Comparison of ENCODE assay signal across 10 mouse cellular contexts in the genomic region with DNA sequence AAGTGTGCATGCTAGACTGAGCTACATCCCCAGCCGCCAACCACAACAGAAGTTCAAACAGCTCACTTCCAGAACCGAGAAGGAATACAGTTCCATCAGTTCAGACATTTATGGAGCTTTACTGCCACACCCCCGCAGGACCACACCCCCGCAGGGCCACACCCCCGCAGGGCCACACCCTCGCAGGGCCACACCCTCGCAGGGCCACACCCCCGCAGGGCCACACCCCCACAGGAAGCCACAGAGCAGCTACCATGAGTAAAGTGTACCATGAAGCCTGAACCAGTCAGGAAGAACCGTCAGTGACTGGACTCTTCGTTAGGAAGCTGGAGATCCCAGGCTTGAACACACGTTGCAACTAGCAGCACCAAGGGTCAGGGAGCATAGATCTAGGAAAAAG. TPM values are rescaled to one million over a fixed set of nuclear protein-coding genes. Genes with fewer than 3 reads are reported as not detected.
A peak's percentile ranks its signal among the peaks of the same experiment; 100 is the strongest.
DNase-seq lines count a peak whose midpoint lies in the region; ATAC-seq and TF ChIP-seq lines count a peak whose summit lies in the region.
"Had no signal": no experiment of that assay in that cellular context is flagged by ENCODE, and none has a peak within 500 bp of the region (broad histone marks: within the 10 kb centered on the region; RNA-seq: fewer than 3 reads in every experiment).

No protein-coding gene starts in this region.

- peaks cover 5% of the 10 kb centered on the region; the same call in 1 of the 2 replicates for H3K4me1 ChIP-seq in lung, embryonic 14.5 days (ENCODE audit: insufficient read depth)
- peaks cover 34% of the 10 kb centered on the region for H3K4me1 ChIP-seq in liver, embryonic 13.5 days (replicated peaks)
- peaks cover 4% of the 10 kb centered on the region; the same call in 1 of the 2 replicates for H3K4me1 ChIP-seq in kidney, adult 2 months (ENCODE audit: control insufficient read depth, insufficient read depth, low read length)

- H3K9me3 ChIP-seq in lung, embryonic 14.5 days (ENCODE audit: low read depth, low read length), result no peaks in the 10 kb centered on the region
- no peaks in the 10 kb centered on the region for H3K9me3 ChIP-seq in liver, embryonic 13.5 days (replicated peaks)

- no peak overlapping the region for H3K9ac ChIP-seq in lung, embryonic 14.5 days
- no peak overlapping the region for H3K9ac ChIP-seq in liver, embryonic 13.5 days

- H3K36me3 ChIP-seq in lung, embryonic 14.5 days (ENCODE audit: insufficient read depth), result no peaks in the 10 kb centered on the region
- no peaks in the 10 kb centered on the region for H3K36me3 ChIP-seq in liver, embryonic 13.5 days
- no peaks in the 10 kb centered on the region for H3K36me3 ChIP-seq in kidney, adult 2 months (ENCODE audit: control insufficient read depth, insufficient read depth, low read length)

- no peak overlapping the region for H3K4me3 ChIP-seq in lung, embryonic 14.5 days (ENCODE audit: low read depth, low read length)
- no peak overlapping the region for H3K4me3 ChIP-seq in liver, embryonic 13.5 days (replicated peaks)
- H3K4me3 ChIP-seq in layer of hippocampus, adult 2 months, result no peak overlapping the region
- H3K4me3 ChIP-seq in kidney, adult 2 months (ENCODE audit: insufficient read depth, low read depth, low read length), result no peak overlapping the region
- H3K4me3 ChIP-seq: erythroblast, embryonic 14.5 days had no signal

- H3K27me3 ChIP-seq in lung, embryonic 14.5 days (ENCODE audit: insufficient read depth, low read length), result no peaks in the 10 kb centered on the region
- no peaks in the 10 kb centered on the region for H3K27me3 ChIP-seq in liver, embryonic 13.5 days
- no peaks in the 10 kb centered on the region for H3K27me3 ChIP-seq in kidney, adult 2 months (replicated peaks; ENCODE audit: control insufficient read depth, insufficient read depth, low read length)

- WGBS in lung, embryonic 14.5 days, result 17% methylated on average over 11 of the region's 11 CpGs
- 5% methylated on average over 11 of the region's 11 CpGs for WGBS in liver, embryonic 13.5 days (ENCODE audit: insufficient replicate concordance)
- 20% methylated on average over 11 of the region's 11 CpGs for WGBS in kidney, adult 2 months

- no peak overlapping the region for H3K27ac ChIP-seq in lung, embryonic 14.5 days (ENCODE audit: low read depth)
- H3K27ac ChIP-seq in liver, embryonic 13.5 days, result no peak overlapping the region
- H3K27ac ChIP-seq in layer of hippocampus, adult 2 months, result no peak overlapping the region
- H3K27ac ChIP-seq in kidney, adult 2 months (ENCODE audit: insufficient read depth, low read depth, low read length), result no peak overlapping the region

- no peak for ATAC-seq in lung, embryonic 14.5 days (ENCODE audit: insufficient read depth)
- ATAC-seq in liver, embryonic 13.5 days (ENCODE audit: low read depth), result peak; percentile 55; the same call in 1 of the 2 replicates

- TF ChIP-seq POLR2A in kidney, adult 2 months (IDR thresholded peaks at IDR 0.05; ENCODE audit: low read depth, low read length), result no peak

- DNase-seq in lung, embryonic 14.5 days, result peak; percentile 38
- no peak for DNase-seq in lung, postnatal 14 days
- peak; percentile 29 for DNase-seq in adipocyte (ENCODE audit: low spot score)
- peak; percentile 69 for DNase-seq in liver, embryonic 13.5 days
- DNase-seq in thymus, postnatal 36 days, result peak; percentile 47 to 61
- DNase-seq in layer of hippocampus, adult 2 months (ENCODE audit: low spot score in 2 of 2), result no peak
- no peak for DNase-seq in kidney, adult 2 months
- DNase-seq in gastrocnemius, postnatal 25 days, result no peak
- DNase-seq: lung, postnatal 36 days had no signal

- no peak for TF ChIP-seq CTCF in lung, embryonic 14.5 days (IDR thresholded peaks at IDR 0.05; ENCODE audit: low read depth)
- TF ChIP-seq CTCF in layer of hippocampus, adult 2 months (conservative IDR thresholded peaks at IDR 0.05), result no peak
- TF ChIP-seq CTCF in kidney, adult 2 months (conservative IDR thresholded peaks at IDR 0.05; ENCODE audit: insufficient read depth, insufficient read length, low read depth, low read length), result no peak

- H3K4me2 ChIP-seq in lung, embryonic 14.5 days, result no peak overlapping the region
- H3K4me2 ChIP-seq in liver, embryonic 13.5 days, result no peak overlapping the region

RNA-seq across cellular contexts. Expression of a gene that starts 3.8 kb away (rescaled TPM):
- 7.0 and 8.1 TPM in 2 replicates for polyA plus RNA-seq in lung, embryonic 14.5 days (2014; fragmentation: Nextera tagmentation; extraction: Ambion mirVana)
- 0.48 and 0.60 TPM in 2 replicates for polyA plus RNA-seq in liver, embryonic 13.5 days (2015; fragmentation: Nextera tagmentation; extraction: Ambion mirVana)
- total RNA-seq in layer of hippocampus, adult 2 months (2021), result 10 to 100 TPM; 23.6 to 24.5 TPM
- polyA plus RNA-seq in kidney, adult 2 months (2012; rRNA removed), result 11.6 and 15.1 TPM in 2 replicates
- total RNA-seq in gastrocnemius, postnatal 25 days (2021), result 1 to 10 TPM in 1 of 2 experiments, under 1 TPM in 1; 0.74 to 1.3 TPM
- polyA plus RNA-seq: erythroblast, embryonic 14.5 days had no signal

RNA-seq across cellular contexts. Expression of a gene that starts 11.4 kb away (rescaled TPM):
- polyA plus RNA-seq in lung, embryonic 14.5 days (2014; fragmentation: Nextera tagmentation; extraction: Ambion mirVana), result 8.6 and 8.8 TPM in 2 replicates
- polyA plus RNA-seq in liver, embryonic 13.5 days (2015; fragmentation: Nextera tagmentation; extraction: Ambion mirVana), result 3.2 and 4.2 TPM in 2 replicates
- 10 to 100 TPM; 10.9 to 11.0 TPM for total RNA-seq in layer of hippocampus, adult 2 months (2021)
- 28.1 and 30.3 TPM in 2 replicates for polyA plus RNA-seq in kidney, adult 2 months (2012; rRNA removed)
- total RNA-seq in gastrocnemius, postnatal 25 days (2021), result 1 to 10 TPM; 2.4 to 4.4 TPM

Comparison
In these comparisons a context has a peak if more than half of its experiments do, and no peak if none do; other contexts are left out.
1. DNase-seq: peak in lung, embryonic 14.5 days (single experiment), adipocyte (single experiment), liver, embryonic 13.5 days (single experiment) and thymus, postnatal 36 days (2 of 2); none in lung, postnatal 14 days (single experiment), layer of hippocampus, adult 2 months (0 of 2), kidney, adult 2 months (single experiment) and gastrocnemius, postnatal 25 days (single experiment).